Mouse (Mus musculus) G1E (cell line): ENCODE measurements around the gene Dennd1a. TPM values are rescaled to one million over a fixed set of nuclear protein-coding genes. Genes with fewer than 3 reads are reported as not detected.

ENCODE experiments used
- ATAC-seq: 2 replicates; pipeline ENCODE4 v1.8.0; 2016; ENCODE audit warnings: mild to moderate bottlenecking; ENCODE audit not compliant: insufficient number of reproducible peaks, poor library complexity, low FRiP score, severe bottlenecking; ENCODE audit errors: extremely low read depth
- DNase-seq: peaks from one replicate; pipeline ENCODE4 v3.0.0; 2012; ENCODE audit warnings: low spot score
- H3K27me3 ChIP-seq: 2 replicates; pipeline ENCODE4 v1.6.1; 2012; ENCODE audit warnings: mild to moderate bottlenecking, low read length, inconsistent platforms; ENCODE audit not compliant: insufficient read depth
- H3K36me3 ChIP-seq: replicated peaks from 2 replicates; pipeline ENCODE3; 2012; ENCODE audit warnings: mild to moderate bottlenecking, inconsistent platforms
- H3K4me1 ChIP-seq: 2 replicates; pipeline ENCODE4 v1.6.1; 2012; ENCODE audit warnings: low read depth, low read length, inconsistent platforms, mixed read lengths; ENCODE audit not compliant: insufficient read depth
- H3K4me3 ChIP-seq: 2 replicates; pipeline ENCODE4 v1.5.1; 2012; ENCODE audit warnings: low read depth, mild to moderate bottlenecking, inconsistent platforms, low read length, moderate library complexity, mixed read lengths
- H3K9me3 ChIP-seq: replicated peaks from 2 replicates; pipeline ENCODE4 v1.6.1; 2012; ENCODE audit warnings: inconsistent platforms
- CTCF ChIP-seq: IDR thresholded peaks from 2 replicates; pipeline ENCODE4 v1.5.1; 2012; ENCODE audit warnings: low read depth, low read length, inconsistent platforms, mixed read lengths
- GATA1 ChIP-seq: IDR thresholded peaks from 2 replicates; pipeline ENCODE4 v1.6.1; 2012; ENCODE audit warnings: borderline replicate concordance, low read length, inconsistent platforms, mixed read lengths
- GATA2 ChIP-seq: IDR thresholded peaks from 2 replicates; pipeline ENCODE4 v1.6.1; 2012; ENCODE audit warnings: low read depth, low read length, inconsistent platforms, borderline replicate concordance
- POLR2AphosphoS5 ChIP-seq: IDR thresholded peaks from 2 replicates; pipeline ENCODE4 v1.6.1; 2012; ENCODE audit warnings: low read depth, low read length, inconsistent platforms; ENCODE audit not compliant: insufficient replicate concordance
- TAL1 ChIP-seq: conservative IDR thresholded peaks from 2 replicates; pipeline ENCODE4 v1.6.1; 2012; ENCODE audit warnings: low read depth, low read length, inconsistent platforms, mixed read lengths
- polyA plus RNA-seq: library from polyadenylated mRNA; stranded (reverse); fragments of >175 nt; gene quantifications from 2 replicates; pipeline ENCODE4 v1.2.3, GENCODE M21; 2012
- total RNA-seq, 2 experiments: library from RNA; stranded (forward) in 1 of 2; stranded (reverse) in 1 of 2; fragments of 200-1000 nt in 1 of 2; fragments of >200 nt in 1 of 2; fragmentation: Nextera tagmentation in 1 of 2; gene quantifications; 2 replicates each; pipeline ENCODE4 v1.2.3; 2014 to 2017

Gene Dennd1a
- total and polyA plus RNA-seq, 3 experiments = 25.5 to 78.7 (median 71.0) TPM

DNA sequence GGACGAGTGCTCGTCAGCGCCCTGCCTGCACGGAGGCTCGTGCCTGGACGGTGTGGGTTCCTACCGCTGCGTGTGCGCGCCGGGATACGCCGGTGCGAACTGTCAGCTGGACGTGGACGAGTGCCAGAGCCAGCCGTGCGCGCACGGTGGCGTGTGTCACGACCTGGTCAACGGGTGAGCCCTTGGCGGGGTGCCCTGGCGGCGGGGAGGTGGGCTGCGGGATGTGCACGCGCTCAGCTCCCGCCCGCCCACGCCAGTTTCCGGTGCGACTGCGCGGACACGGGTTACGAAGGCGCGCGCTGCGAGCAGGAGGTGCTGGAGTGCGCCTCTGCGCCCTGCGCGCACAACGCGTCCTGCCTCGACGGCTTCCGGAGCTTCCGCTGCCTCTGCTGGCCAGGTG, 500.7 kb downstream of the Dennd1a start:
- no peak for TF ChIP-seq GATA1
- no peak for TF ChIP-seq TAL1
- TF ChIP-seq GATA2 = no peak
- no peak for TF ChIP-seq POLR2AphosphoS5
- no peak for TF ChIP-seq CTCF
- no peaks in the 10 kb centered on the region for H3K9me3 ChIP-seq
- ATAC-seq = no peak
- peaks cover 82% of the 10 kb centered on the region for H3K27me3 ChIP-seq
- H3K36me3 ChIP-seq = no peaks in the 10 kb centered on the region
- H3K4me3 ChIP-seq = no peak overlapping the region
- peaks cover 2% of the 10 kb centered on the region; the same call in 1 of the 2 replicates for H3K4me1 ChIP-seq
- DNase-seq = no peak

GRCm38 (mm10) chr2:37784473-37784872, 502.7 kb downstream of the Dennd1a start:
- ATAC-seq = no peak
- Histone ChIP-seq H3K36me3 (no peaks in the 10 kb centered on the region), H3K4me1 (peaks cover 14% of the 10 kb centered on the region), H3K27me3 (peaks cover 76% of the 10 kb centered on the region), H3K9me3 (no peaks in the 10 kb centered on the region), H3K4me3 (no peak overlapping the region)
- no peak for DNase-seq
- no peak for TF ChIP-seq GATA2
- TF ChIP-seq POLR2AphosphoS5 = no peak
- TF ChIP-seq GATA1 = no peak
- TF ChIP-seq TAL1 = no peak
- no peak for TF ChIP-seq CTCF

- DNase-seq = no peak
- Histone ChIP-seq H3K4me3 (no peak overlapping the region), H3K9me3 (no peaks in the 10 kb centered on the region), H3K4me1 (peaks cover 17% of the 10 kb centered on the region), H3K36me3 (no peaks in the 10 kb centered on the region), H3K27me3 (peaks cover 68% of the 10 kb centered on the region)
- no peak for TF ChIP-seq CTCF
- no peak for TF ChIP-seq GATA1
- TF ChIP-seq POLR2AphosphoS5 = no peak
- no peak for TF ChIP-seq TAL1
- TF ChIP-seq GATA2 = no peak
- no peak for ATAC-seq
Observed at GRCm38 (mm10) chr2:37782002-37782401, 505.2 kb downstream of the Dennd1a start.

DNA sequence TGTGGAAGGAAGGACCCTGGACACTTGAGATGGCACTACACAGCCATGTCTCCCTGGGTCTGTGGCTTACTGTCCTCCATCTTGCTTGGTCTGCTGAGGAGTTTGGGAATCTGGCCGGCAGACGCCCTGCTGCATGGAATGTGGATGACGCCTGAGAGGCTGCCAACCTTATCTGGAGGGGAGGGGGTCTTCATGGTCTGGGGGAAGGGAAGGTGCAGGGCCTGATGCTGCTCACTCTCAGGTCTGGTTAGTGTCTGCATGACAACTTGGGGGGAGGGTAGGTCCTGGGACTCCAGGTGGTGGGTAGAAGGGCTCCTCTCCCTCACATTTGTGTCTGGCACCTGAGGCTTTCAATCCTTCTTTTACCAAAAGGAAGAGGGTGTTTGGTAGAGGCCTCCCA, 505.8 kb downstream of the Dennd1a start:
- Histone ChIP-seq H3K4me3 (no peak overlapping the region), H3K27me3 (peaks cover 69% of the 10 kb centered on the region), H3K4me1 (peaks cover 15% of the 10 kb centered on the region), H3K9me3 (no peaks in the 10 kb centered on the region), H3K36me3 (no peaks in the 10 kb centered on the region)
- ATAC-seq (no peak), DNase-seq (no peak)
- no peak for TF ChIP-seq CTCF
- TF ChIP-seq GATA2 = no peak
- TF ChIP-seq POLR2AphosphoS5 = no peak
- TF ChIP-seq TAL1 = no peak
- TF ChIP-seq GATA1 = no peak

DNA sequence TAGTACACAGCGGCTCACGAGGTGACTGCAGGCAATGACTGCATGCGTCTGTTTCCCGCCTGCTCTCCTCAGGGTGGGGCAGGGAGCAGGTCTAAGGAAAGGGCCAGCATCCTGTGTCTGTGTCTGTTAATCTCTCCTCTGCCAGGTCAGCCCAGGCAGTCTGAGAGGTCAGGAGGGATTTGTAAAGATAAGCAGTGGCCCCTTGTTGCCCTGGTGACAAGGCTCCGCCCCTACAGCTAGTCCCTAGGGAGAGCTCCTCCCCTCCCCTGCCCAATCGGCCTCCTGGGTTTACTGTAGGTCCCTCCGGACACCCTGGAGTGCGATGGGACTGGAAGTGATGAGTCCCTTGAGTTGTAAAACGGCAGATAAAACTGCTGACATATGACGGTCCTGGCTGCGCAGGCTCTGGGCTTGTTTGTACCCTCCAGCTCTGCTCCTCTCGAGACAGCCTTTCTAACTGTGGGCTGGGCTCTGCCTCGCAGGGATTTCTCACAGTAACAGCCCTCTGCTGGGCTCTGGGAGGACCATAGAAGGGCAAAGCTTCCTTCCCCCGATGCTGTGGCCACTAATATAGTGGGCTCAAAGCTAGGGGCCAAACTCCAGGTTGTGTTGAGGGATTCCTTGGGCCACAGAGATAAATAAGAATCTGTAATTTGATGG, 506.8 kb downstream of the Dennd1a start:
- peaks cover 74% of the 10 kb centered on the region for H3K27me3 ChIP-seq

DNA sequence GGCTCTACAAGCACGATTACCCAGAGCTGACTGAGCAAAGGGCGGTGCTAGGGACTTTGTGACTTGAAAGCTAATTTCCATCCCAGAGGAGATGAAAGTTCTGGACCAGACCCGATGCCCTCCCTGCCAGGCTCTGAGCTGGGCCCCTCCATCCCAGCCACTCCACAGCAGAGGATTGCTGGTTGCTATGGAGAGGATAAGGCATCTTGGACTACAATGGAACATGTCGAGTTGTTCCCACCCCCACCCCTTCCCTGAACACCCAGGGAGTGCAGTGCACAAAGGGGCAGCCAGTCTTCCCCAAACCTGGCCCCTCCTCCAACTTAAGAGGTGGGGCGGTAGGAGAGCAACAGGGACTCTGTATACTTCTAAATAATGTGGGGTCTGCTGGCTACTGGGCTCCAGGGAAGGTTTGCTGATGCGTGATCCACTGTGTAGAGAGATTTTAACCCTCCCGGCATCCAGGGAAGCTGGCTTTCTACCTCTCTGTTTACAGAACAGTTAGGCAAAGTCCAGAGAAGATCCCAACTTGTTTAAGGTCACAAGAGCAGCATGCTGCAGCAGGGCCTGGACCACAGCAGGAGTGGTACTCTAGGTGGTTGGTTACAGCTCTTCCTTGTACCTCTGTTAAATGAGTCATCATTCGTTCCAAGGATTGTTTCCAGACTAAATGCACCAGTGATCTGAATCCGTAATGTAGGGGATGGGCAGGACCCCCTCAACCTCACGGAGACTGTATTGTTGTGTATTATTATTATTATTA, 509.1 kb downstream of the Dennd1a start:
- H3K27me3 ChIP-seq = peaks cover 68% of the 10 kb centered on the region

More for the DNA sequence above, 506.8 kb downstream of the Dennd1a start:
- no peaks in the 10 kb centered on the region for H3K9me3 ChIP-seq
- H3K36me3 ChIP-seq = no peaks in the 10 kb centered on the region
- H3K4me3 ChIP-seq = peak overlapping the region; percentile 1; the same call in 1 of the 2 replicates
- H3K4me1 ChIP-seq = peaks cover 15% of the 10 kb centered on the region
- peak; percentile 58 for DNase-seq
- ATAC-seq = peak; percentile 84
- TF ChIP-seq GATA2 = no peak
- no peak for TF ChIP-seq CTCF
- TF ChIP-seq POLR2AphosphoS5 = no peak
- no peak for TF ChIP-seq GATA1
- no peak; the same call in 1 of the 2 replicates for TF ChIP-seq TAL1

More for the DNA sequence above, 509.1 kb downstream of the Dennd1a start:
- DNase-seq (no peak), ATAC-seq (no peak)
- H3K36me3 ChIP-seq = no peaks in the 10 kb centered on the region
- H3K9me3 ChIP-seq = no peaks in the 10 kb centered on the region
- TF ChIP-seq POLR2AphosphoS5 (no peak), GATA1 (no peak), GATA2 (no peak), CTCF (no peak), TAL1 (no peak)
- H3K4me3 ChIP-seq = no peak overlapping the region
- H3K4me1 ChIP-seq = peaks cover 15% of the 10 kb centered on the region
